Mouse (Mus musculus): ENCODE data around the gene Trp53rkb. TPM values are rescaled to one million over a fixed set of nuclear protein-coding genes. Genes with fewer than 3 reads are reported as not detected.
"Not testable (repeated sequence)": the region's sequence is repeated elsewhere in the genome, so short reads cannot be mapped to it uniquely, and the experiment has no call there.

Gene Trp53rkb
- polyA plus RNA-seq, 1 experiment from 2014 or later = 5.5 TPM

- Histone ChIP-seq H3K9ac (no peak overlapping the region), H3K9me3 (no peaks in the 10 kb centered on the region), H3K36me3 (no peaks in the 10 kb centered on the region), H3K27ac (no peak overlapping the region), H3K27me3 (no peaks in the 10 kb centered on the region), H3K4me2 (no peak overlapping the region), H3K4me3 (no peak overlapping the region), H3K4me1 (no peaks in the 10 kb centered on the region)
- WGBS = 82% methylated on average over 10 of the region's 10 CpGs
- ATAC-seq (ENCODE audit: insufficient number of reproducible peaks, low FRiP score, low TSS enrichment, low read depth) = no peak
Observed at GRCm38 (mm10) chr2:166773587-166773986, 18.7 kb upstream of the Trp53rkb start.

DNA sequence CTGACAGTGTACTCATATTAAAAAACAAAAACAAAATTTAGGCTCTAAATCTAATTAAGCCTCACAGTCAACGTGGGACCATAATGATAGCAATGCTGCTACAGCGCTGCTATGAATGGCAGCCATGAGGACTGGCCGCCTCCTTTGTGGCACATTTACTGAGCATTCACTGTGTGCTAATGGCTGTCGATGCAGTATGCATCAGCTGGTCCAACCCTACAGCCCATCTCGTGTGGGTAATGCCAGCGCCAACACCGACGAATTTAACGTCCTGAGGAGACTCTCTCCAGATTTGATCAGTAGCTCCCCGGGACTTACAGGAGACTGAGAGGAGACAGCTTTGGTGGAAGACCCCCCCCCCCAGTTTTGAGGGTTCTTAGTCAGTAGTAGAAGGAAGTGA is 18.1 kb upstream of the Trp53rkb start:
- Histone ChIP-seq H3K4me1 (no peaks in the 10 kb centered on the region), H3K4me3 (no peak overlapping the region), H3K4me2 (no peak overlapping the region), H3K27me3 (no peaks in the 10 kb centered on the region), H3K27ac (no peak overlapping the region), H3K36me3 (no peaks in the 10 kb centered on the region), H3K9ac (no peak overlapping the region), H3K9me3 (no peaks in the 10 kb centered on the region)
- ATAC-seq (ENCODE audit: insufficient number of reproducible peaks, low FRiP score, low TSS enrichment, low read depth) = no peak
- 87% methylated on average over 10 of the region's 10 CpGs for WGBS

- H3K9me3 ChIP-seq = no peaks in the 10 kb centered on the region
- no peak overlapping the region for H3K27ac ChIP-seq
- 73% methylated on average over 11 of the region's 11 CpGs for WGBS
- no peaks in the 10 kb centered on the region for H3K36me3 ChIP-seq
- H3K4me2 ChIP-seq = no peak overlapping the region
- no peak overlapping the region for H3K9ac ChIP-seq
- H3K4me1 ChIP-seq = no peaks in the 10 kb centered on the region
- H3K27me3 ChIP-seq = no peaks in the 10 kb centered on the region
- no peak for ATAC-seq (ENCODE audit: insufficient number of reproducible peaks, low FRiP score, low TSS enrichment, low read depth)
- no peak overlapping the region for H3K4me3 ChIP-seq
Observed at GRCm38 (mm10) chr2:166775357-166775893, 16.9 kb upstream of the Trp53rkb start.

DNA sequence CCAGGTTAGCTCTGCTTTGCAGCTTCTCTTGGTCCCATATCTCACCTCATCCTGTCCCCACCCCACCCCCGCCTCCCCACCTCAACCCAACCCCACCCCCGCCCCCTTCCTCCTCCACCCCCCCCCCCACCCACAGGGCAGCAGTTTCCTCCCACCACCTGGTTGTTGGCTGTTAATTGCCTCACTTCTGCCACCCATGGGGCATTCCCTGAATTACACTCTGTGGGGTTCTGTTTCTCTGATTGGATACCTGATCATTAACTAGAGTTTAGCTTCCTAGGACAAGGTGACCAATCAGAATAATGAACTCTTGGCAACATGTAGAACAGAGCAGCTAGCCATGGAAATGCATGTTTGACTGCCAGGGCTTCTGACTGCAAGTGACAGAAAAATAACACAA is 16.1 kb upstream of the Trp53rkb start:
- Histone ChIP-seq H3K27ac (no peak overlapping the region), H3K9ac (no peak overlapping the region), H3K4me3 (no peak overlapping the region), H3K9me3 (no peaks in the 10 kb centered on the region), H3K36me3 (no peaks in the 10 kb centered on the region), H3K27me3 (0 out of 2 replicates have a peak, but pooled peaks cover 3% of the 10 kb centered on the region), H3K4me1 (peaks cover 3% of the 10 kb centered on the region; the same call in 1 of the 2 replicates), H3K4me2 (no peak overlapping the region)
- WGBS = 67% methylated on average over 1 of the region's 2 CpGs
- ATAC-seq (ENCODE audit: insufficient number of reproducible peaks, low FRiP score, low TSS enrichment, low read depth) = no peak

DNA sequence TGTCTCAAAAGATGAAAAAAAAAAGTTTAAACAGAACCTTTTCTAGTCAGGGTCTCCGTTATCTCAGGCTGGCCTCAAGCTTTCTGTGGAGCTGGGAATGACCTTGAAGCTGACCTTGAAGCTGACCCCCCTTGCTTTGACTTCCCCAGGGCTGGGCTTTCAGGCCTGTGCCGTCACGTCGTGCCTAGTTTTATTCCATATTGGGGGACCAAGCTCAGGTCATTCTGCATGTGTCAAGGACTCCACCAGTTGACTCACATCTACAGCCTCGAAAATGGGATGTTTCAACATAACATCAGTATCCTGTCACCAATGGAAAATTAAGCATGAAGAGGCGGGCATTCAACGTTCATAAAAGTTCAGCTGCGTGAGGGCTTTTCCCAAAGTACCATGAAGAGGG is 12.4 kb upstream of the Trp53rkb start:
- WGBS = 69% methylated on average over 8 of the region's 8 CpGs

DNA sequence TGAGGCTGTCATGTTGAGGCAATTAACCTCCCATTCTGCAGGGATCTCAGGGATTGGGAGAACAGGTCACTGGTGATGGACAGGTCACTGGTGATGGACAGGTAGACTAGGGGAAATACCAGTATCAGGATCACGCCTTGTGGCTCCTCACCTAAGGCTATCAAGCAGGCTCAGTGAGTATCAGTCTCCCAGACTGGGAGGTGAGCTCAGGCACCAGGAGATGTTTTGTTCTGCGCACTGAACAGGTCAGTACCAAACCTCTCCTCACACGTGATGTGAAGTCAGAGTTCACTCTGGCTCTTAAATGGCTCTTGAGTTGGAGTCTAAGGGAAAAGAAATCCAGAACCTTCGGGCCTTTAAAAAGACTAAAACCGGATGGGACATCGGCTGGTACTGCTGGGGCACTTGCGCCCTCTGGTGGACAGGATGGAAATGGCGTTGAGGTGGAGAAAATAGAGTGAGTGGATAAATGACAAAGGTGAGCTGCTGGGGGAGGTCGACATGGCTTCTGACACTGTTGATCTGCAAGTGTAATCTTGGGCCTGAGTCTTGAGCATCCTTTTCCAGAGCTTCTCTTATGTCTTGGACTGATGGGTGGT is 11.3 kb upstream of the Trp53rkb start:
- Histone ChIP-seq H3K27ac (no peak overlapping the region), H3K36me3 (no peaks in the 10 kb centered on the region), H3K4me2 (no peak overlapping the region), H3K27me3 (0 out of 2 replicates have a peak, but pooled peaks cover 3% of the 10 kb centered on the region), H3K9ac (no peak overlapping the region), H3K9me3 (no peaks in the 10 kb centered on the region), H3K4me1 (peaks cover 10% of the 10 kb centered on the region), H3K4me3 (no peak overlapping the region)
- ATAC-seq (ENCODE audit: insufficient number of reproducible peaks, low FRiP score, low TSS enrichment, low read depth) = no peak
- 13% methylated on average over 9 of the region's 9 CpGs for WGBS

More for the DNA sequence above, 12.4 kb upstream of the Trp53rkb start:
- H3K36me3 ChIP-seq = no peaks in the 10 kb centered on the region
- H3K27me3 ChIP-seq = 0 out of 2 replicates have a peak, but pooled peaks cover 3% of the 10 kb centered on the region
- no peak overlapping the region for H3K4me2 ChIP-seq
- ATAC-seq (ENCODE audit: insufficient number of reproducible peaks, low FRiP score, low TSS enrichment, low read depth) = no peak
- no peaks in the 10 kb centered on the region for H3K9me3 ChIP-seq
- H3K4me1 ChIP-seq = peaks cover 3% of the 10 kb centered on the region; the same call in 1 of the 2 replicates
- H3K9ac ChIP-seq = no peak overlapping the region
- no peak overlapping the region for H3K4me3 ChIP-seq
- H3K27ac ChIP-seq = no peak overlapping the region

DNA sequence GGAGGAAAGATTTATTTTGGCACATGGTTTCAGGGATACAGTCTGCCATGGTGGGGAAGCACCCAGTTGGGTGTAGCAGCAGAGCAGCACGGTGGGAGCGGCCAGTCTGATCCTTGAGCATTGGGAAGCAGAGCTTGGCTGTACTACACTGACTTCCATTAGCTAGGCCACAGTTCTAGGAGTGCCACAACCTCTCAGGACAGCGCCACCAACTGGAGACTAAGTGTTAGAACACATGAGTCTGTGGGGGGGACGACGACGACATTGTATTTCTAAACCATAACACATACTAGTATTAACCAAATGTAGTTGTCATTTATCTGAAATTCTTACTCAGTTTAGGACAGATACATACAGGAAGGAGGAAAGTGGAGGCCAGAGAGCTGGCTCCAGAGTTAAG is 8.0 kb upstream of the Trp53rkb start:
- whole genome bisulfite sequencing = 78% methylated on average over 6 of the region's 6 CpGs
- Histone ChIP-seq H3K36me3 (no peaks in the 10 kb centered on the region), H3K4me1 (peaks cover 21% of the 10 kb centered on the region), H3K4me3 (no peak overlapping the region), H3K4me2 (no peak overlapping the region), H3K9ac (no peak overlapping the region), H3K27me3 (0 out of 2 replicates have a peak, but pooled peaks cover 3% of the 10 kb centered on the region), H3K9me3 (no peaks in the 10 kb centered on the region), H3K27ac (no peak overlapping the region)
- ATAC-seq (ENCODE audit: insufficient number of reproducible peaks, low FRiP score, low TSS enrichment, low read depth) = no peak

GRCm38 (mm10) chr2:166786353-166787004 is 5.9 kb upstream of the Trp53rkb start:
- no peaks in the 10 kb centered on the region for H3K27me3 ChIP-seq
- peak overlapping the region; percentile 53 for H3K9ac ChIP-seq
- H3K27ac ChIP-seq = 0 out of 2 replicates have a peak overlapping the region, but pooled peaks have one; percentile 5
- H3K4me2 ChIP-seq = peak overlapping the region; percentile 83
- WGBS = under 1% methylated on average over 35 of the region's 35 CpGs
- peak overlapping the region; percentile 56 for H3K4me3 ChIP-seq
- H3K9me3 ChIP-seq = no peaks in the 10 kb centered on the region
- no peaks in the 10 kb centered on the region for H3K36me3 ChIP-seq
- H3K4me1 ChIP-seq = peaks cover 17% of the 10 kb centered on the region
- peak; percentile 86 for ATAC-seq (ENCODE audit: insufficient number of reproducible peaks, low FRiP score, low TSS enrichment, low read depth)

GRCm38 (mm10) chr2:166791738-166792137 is 593 bp upstream of the Trp53rkb start:
- ATAC-seq (ENCODE audit: insufficient number of reproducible peaks, low FRiP score, low TSS enrichment, low read depth) = no peak
- Histone ChIP-seq H3K36me3 (peaks cover 9% of the 10 kb centered on the region; the same call in 1 of the 2 replicates), H3K27me3 (no peaks in the 10 kb centered on the region), H3K4me1 (peaks cover 10% of the 10 kb centered on the region), H3K4me2 (no peak overlapping the region), H3K27ac (no peak overlapping the region), H3K9me3 (no peaks in the 10 kb centered on the region), H3K9ac (no peak overlapping the region), H3K4me3 (no peak overlapping the region)
- WGBS = 78% methylated on average over 5 of the region's 5 CpGs

GRCm38 (mm10) chr2:166793542-166794214 is 1.3 kb downstream of the Trp53rkb start:
- peak overlapping the region; percentile 82 for H3K4me3 ChIP-seq
- not testable (repeated sequence) for H3K27me3 ChIP-seq, H3K4me1 ChIP-seq, H3K9me3 ChIP-seq
- peak overlapping the region; percentile 78 for H3K27ac ChIP-seq
- peak overlapping the region; percentile 59 for H3K4me2 ChIP-seq
- under 1% methylated on average over 65 of the region's 76 CpGs for WGBS
- peak overlapping the region; percentile 88 for H3K9ac ChIP-seq
- H3K36me3 ChIP-seq = peaks cover 28% of the 10 kb centered on the region
- peak; percentile 85; the same call in 1 of the 2 replicates for ATAC-seq (ENCODE audit: insufficient number of reproducible peaks, low FRiP score, low TSS enrichment, low read depth)

DNA sequence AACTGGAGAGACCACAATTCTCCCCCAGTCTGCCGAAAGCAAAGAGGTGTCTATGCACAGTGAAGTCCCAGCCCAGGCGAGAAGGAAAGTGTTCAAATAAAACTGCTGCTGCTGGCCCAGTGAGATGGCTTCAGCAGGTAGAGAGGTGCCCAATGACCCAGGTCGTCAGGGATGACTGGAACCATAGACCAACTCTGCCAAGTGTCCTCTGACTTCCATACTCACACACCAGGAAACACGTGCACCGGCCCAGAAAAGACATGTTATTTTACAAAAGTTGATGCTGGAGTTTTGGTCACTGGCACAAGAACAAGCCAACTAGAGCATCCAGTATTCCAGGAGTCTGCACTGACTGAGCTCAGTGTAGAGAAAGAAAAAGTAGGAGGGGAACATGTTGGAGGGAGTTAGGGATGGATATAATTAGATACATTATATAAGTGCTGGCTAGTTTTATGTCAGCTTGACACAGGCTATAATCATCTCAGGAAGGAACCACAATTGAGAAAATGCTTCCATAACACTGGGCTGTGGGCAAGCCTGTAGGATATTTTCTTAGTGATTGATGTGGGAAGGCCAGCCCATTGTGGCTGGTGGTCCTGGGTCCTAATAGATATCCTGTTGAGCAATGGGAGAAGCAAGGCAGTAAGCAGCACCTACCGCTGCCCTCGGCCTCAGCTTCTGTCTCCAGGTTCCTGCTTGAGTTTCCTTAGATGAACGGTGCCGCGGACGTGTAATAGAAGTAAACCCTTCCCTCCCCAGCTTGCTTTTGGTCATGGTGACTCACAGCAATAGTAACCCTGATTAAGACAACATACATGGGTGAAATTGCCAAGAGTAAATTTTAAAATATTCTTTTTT is 7.5 kb downstream of the Trp53rkb start:
- ATAC-seq (ENCODE audit: insufficient number of reproducible peaks, low FRiP score, low TSS enrichment, low read depth) = no peak
- H3K4me1 ChIP-seq = peaks cover under 1% of the 10 kb centered on the region; the same call in 1 of the 2 replicates
- H3K4me2 ChIP-seq = no peak overlapping the region
- peaks cover 28% of the 10 kb centered on the region for H3K36me3 ChIP-seq
- H3K4me3 ChIP-seq = no peak overlapping the region
- H3K9ac ChIP-seq = no peak overlapping the region
- WGBS = 76% methylated on average over 11 of the region's 11 CpGs
- H3K27me3 ChIP-seq = no peaks in the 10 kb centered on the region
- H3K9me3 ChIP-seq = no peaks in the 10 kb centered on the region
- no peak overlapping the region for H3K27ac ChIP-seq
